Mouse (Mus musculus): ENCODE measurements around the gene Olfr920.

The Olfr920 gene

GRCm38 (mm10) chr9:38751999-38752398, at the start of gene Olfr920:
Gene Olfr920 (plus strand): TSS chr9:38752299.
- DNase-seq (ENCODE audit: inconsistent age in 2 of 2, low spot score in 1 of 2) = no peak

GRCm38 (mm10) chr9:38718102-38718501, 34.0 kb upstream of the Olfr920 start, which contains the start of gene Vwa5a:
Gene Vwa5a (plus strand): TSS chr9:38718268.
- peak; percentile 26 to 86 for DNase-seq (ENCODE audit: inconsistent age in 2 of 2, low spot score in 1 of 2)

GRCm38 (mm10) chr9:38718927-38719441, 33.1 kb upstream of the Olfr920 start:
- DNase-seq (ENCODE audit: inconsistent age in 2 of 2, low spot score in 1 of 2) = peak; percentile 30 to 74

- DNase-seq (ENCODE audit: inconsistent age in 2 of 2, low spot score in 1 of 2) = no peak
These were observed 28.1 kb upstream of the Olfr920 start for GRCm38 (mm10) chr9:38724044-38724443.

- DNase-seq (ENCODE audit: inconsistent age in 2 of 2, low spot score in 1 of 2) = no peak
These were observed 23.9 kb upstream of the Olfr920 start for GRCm38 (mm10) chr9:38728218-38728617.

- DNase-seq (ENCODE audit: inconsistent age in 2 of 2, low spot score in 1 of 2) = no peak
These were observed 10.7 kb upstream of the Olfr920 start for GRCm38 (mm10) chr9:38741408-38741807.

GRCm38 (mm10) chr9:38744619-38745315, 7.3 kb upstream of the Olfr920 start:
- no peak for DNase-seq (ENCODE audit: inconsistent age in 2 of 2, low spot score in 1 of 2)

GRCm38 (mm10) chr9:38772768-38773167, 20.7 kb downstream of the Olfr920 start, which contains the start of gene Olfr921:
Gene Olfr921 (plus strand): TSS chr9:38773068.
- no peak for DNase-seq (ENCODE audit: inconsistent age in 2 of 2, low spot score in 1 of 2)

- DNase-seq (ENCODE audit: inconsistent age in 2 of 2, low spot score in 1 of 2) = no peak
These were observed 40.6 kb downstream of the Olfr920 start for GRCm38 (mm10) chr9:38792689-38793088.

GRCm38 (mm10) chr9:38805696-38806095, 53.6 kb downstream of the Olfr920 start:
- peak in 1 of 2 experiments; percentile 25 for DNase-seq (ENCODE audit: inconsistent age in 2 of 2, low spot score in 1 of 2)
